Mouse (Mus musculus): ENCODE measurements at regions not wholly inside any gene's neighbourhood (a gene's known extent, or its start where the extent isn't known, plus 50 kb on each side); places are given as distances from the start of the nearest gene placed in this dataset.

DNA sequence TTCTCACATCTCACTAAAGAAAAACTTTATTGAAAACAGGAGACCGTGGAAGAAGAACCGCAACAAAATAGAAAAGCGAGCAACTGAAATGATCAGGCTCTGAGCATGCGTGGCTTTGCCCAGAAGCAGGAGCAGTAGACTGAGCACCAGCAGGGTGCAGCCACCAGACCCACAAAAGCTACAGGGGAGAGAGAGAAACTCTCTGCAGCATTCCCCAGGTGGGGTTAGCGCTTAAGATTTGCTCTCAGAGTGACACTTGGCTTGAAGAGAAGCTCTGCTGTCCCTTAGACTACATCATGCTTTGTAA lies 218.9 kb downstream of the Lmo4 start:
- TF ChIP-seq CTCF (IDR thresholded peaks at IDR 0.05; ENCODE audit: borderline replicate concordance, control insufficient read depth, extremely low read depth, insufficient read depth, low read length, poor library complexity), result no peak
- TF ChIP-seq POLR2A (IDR thresholded peaks at IDR 0.05; ENCODE audit: control insufficient read depth, extremely low read depth, insufficient read depth, low read length, poor library complexity), result no peak

Data from thymus, adult 2 months (tissue).